Mouse (Mus musculus): ENCODE measurements around the gene Dennd4a. TPM values are rescaled to one million over a fixed set of nuclear protein-coding genes. Genes with fewer than 3 reads are reported as not detected.

Dennd4a gene
- total RNA-seq, 2 experiments from 2014 or later = 5.7 to 7.9 TPM

- DNase-seq = no peak
These were observed 146.1 kb downstream of the Dennd4a start for GRCm38 (mm10) chr9:64957276-64957675.

DNA sequence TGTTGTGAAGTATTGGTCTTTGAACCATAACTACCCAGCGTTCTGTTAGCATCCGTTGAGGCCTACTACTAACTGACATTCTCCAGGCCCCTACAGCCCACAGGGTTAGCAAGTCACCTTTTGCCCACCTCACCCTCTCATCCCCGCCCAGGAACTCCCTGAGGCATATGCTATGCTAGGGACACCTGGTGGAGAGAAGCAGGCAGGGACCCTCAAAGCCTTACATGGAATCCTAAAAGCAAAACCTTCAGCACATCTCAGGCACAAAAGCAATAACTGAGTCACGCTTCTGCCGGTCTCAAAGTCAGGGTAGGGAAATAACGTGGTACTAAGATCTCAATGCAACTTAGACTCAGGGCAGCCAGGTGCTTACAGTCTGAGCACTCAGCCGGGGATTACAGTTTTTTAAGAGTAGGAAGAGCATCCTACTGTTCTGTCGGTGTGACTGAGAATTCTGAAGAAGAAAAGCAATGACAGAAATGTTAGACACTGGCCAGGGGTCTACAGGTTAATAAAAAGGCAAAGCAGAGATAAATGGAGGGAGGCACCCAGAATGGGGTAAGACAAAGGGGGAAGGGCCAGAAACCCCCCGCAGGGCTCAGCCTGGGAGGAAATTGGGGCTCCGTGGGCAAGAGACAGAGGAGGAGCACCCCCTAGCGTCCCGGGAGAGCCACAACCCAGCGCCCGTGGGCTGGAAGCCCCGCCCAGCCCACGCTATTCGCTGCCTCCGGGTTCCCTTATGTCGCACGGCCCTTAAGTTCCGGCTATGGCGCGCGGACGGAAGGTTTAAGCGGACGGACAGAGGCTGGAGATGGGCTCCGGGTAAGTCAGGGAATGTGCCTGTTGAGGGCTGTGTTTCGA is 149.2 kb downstream of the Dennd4a start, which contains the start of gene Ints14:
Gene Ints14, plus strand, starts transcription at position 789 of the 861 bp plus-strand sequence.
- DNase-seq = peak; percentile 95 to 99

- DNase-seq = no peak
These were observed 149.8 kb downstream of the Dennd4a start for GRCm38 (mm10) chr9:64960978-64961320.

Other genes with a start within 250 kb of the Dennd4a start
- 100 to 1,000 TPM; 176 to 180 TPM for gene Rab11a, start 73.6 kb upstream of the Dennd4a start, total RNA-seq (2021)
- gene Slc24a1, start 140.3 kb downstream of the Dennd4a start, total RNA-seq (2021) = under 1 TPM; 0.15 to 0.27 TPM
- gene Ints14, start 149.6 kb downstream of the Dennd4a start, total RNA-seq (2021) = 10 to 100 TPM; 14.2 to 14.5 TPM
- gene Hacd3, start 210.4 kb downstream of the Dennd4a start, total RNA-seq (2021) = 10 to 100 TPM; 16.7 to 18.0 TPM
- 10 to 100 TPM; 57.2 to 60.2 TPM for gene Dpp8, start 221.1 kb downstream of the Dennd4a start, total RNA-seq (2021)